Mouse (Mus musculus) liver, embryonic 14.5 days (tissue): ENCODE measurements around the gene Dbn1. TPM values are rescaled to one million over a fixed set of nuclear protein-coding genes. Genes with fewer than 3 reads are reported as not detected.
A peak's percentile ranks its signal among the peaks of the same experiment; 100 is the strongest.

Experiments
- ATAC-seq: fragments of 200-750 bp; cut with Nextera tagmentation; 2 replicates; pipeline ENCODE4 v1.8.0; 2017; ENCODE audit warnings: moderate number of reproducible peaks, mild to moderate bottlenecking, moderate library complexity; ENCODE audit not compliant: insufficient read depth
- DNase-seq, 3 experiments: peaks; one replicate each; pipeline ENCODE4 v3.0.0-alpha.2; 2012 to 2013; ENCODE audit warnings: low read depth in 3 of 3, low spot score in 3 of 3
- H3K27ac ChIP-seq: fragments of 300-500 bp; sonication (generic); 2 replicates; pipeline ENCODE4 v1.5.1; 2014; ENCODE audit warnings: moderate library complexity, mild to moderate bottlenecking, control low read depth, inconsistent platforms
- H3K27me3 ChIP-seq: fragments of 300-500 bp; sonication (generic); 2 replicates; pipeline ENCODE4 v1.6.1; 2014; ENCODE audit warnings: mild to moderate bottlenecking, low read length, moderate library complexity; ENCODE audit not compliant: control insufficient read depth, insufficient read depth
- H3K36me3 ChIP-seq: fragments of 300-500 bp; sonication (generic); replicated peaks from 2 replicates; pipeline ENCODE4 v1.6.1; 2014; ENCODE audit warnings: low read depth; ENCODE audit not compliant: control insufficient read depth, insufficient read depth
- H3K4me1 ChIP-seq, 2 experiments: fragments of 200-500 bp in 1 of 2; fragments of 300-500 bp in 1 of 2; sonication (generic) in 1 of 2; replicated peaks; 2 replicates each; pipeline ENCODE4 v1.6.1; 2012 to 2014; ENCODE audit warnings: antibody characterized with exemption in 1 of 2, inconsistent platforms in 1 of 2, low read length in 1 of 2; ENCODE audit not compliant: control insufficient read depth in 2 of 2, insufficient read depth in 2 of 2
- H3K4me2 ChIP-seq: fragments of 300-500 bp; sonication (generic); 2 replicates; pipeline ENCODE4 v1.6.1; 2014; ENCODE audit warnings: low read depth, mild to moderate bottlenecking, control low read depth, moderate library complexity
- H3K4me3 ChIP-seq, 2 experiments: fragments of 200-500 bp in 1 of 2; fragments of 300-500 bp in 1 of 2; sonication (generic) in 1 of 2; 2 replicates each; pipeline ENCODE4 v1.5.1; 2012 to 2014; ENCODE audit warnings: low read depth in 2 of 2, low read length in 2 of 2, mild to moderate bottlenecking in 2 of 2, control low read depth in 1 of 2, inconsistent platforms in 1 of 2, moderate library complexity in 1 of 2; ENCODE audit not compliant: insufficient read depth in 1 of 2
- H3K9ac ChIP-seq: fragments of 300-500 bp; sonication (generic); replicated peaks from 2 replicates; pipeline ENCODE4 v1.6.1; 2014; ENCODE audit warnings: mild to moderate bottlenecking, control low read depth, moderate library complexity
- H3K9me3 ChIP-seq: fragments of 300-500 bp; sonication (generic); 2 replicates; pipeline ENCODE4 v1.6.1; 2016; ENCODE audit warnings: low read length, mixed read lengths; ENCODE audit not compliant: control insufficient read depth
- CTCF ChIP-seq: IDR thresholded peaks from 2 replicates; pipeline ENCODE4 v1.5.1; 2016; ENCODE audit warnings: antibody characterized with exemption, low read depth, control low read depth
- EP300 ChIP-seq: IDR thresholded peaks from 2 replicates; pipeline ENCODE4 v1.6.1; 2016; ENCODE audit warnings: antibody characterized with exemption, low read depth
- WGBS: fragments of 180-500 bp; shearing (Covaris S2); extraction: QIAGEN DNeasy Blood & Tissue Kit; methylation state at CpG from one replicate; pipeline ENCODE4 v1.1.7; 2014; ENCODE audit not compliant: insufficient replicate concordance; 5-methylcytosine and 5-hydroxymethylcytosine counted together
- polyA plus RNA-seq, 2 experiments: library from polyadenylated mRNA; depleted of rRNA in 1 of 2; stranded (reverse) in 1 of 2; unstranded in 1 of 2; fragments of >200 nt; fragmentation: Nextera tagmentation in 1 of 2; extraction: Ambion mirVana in 1 of 2; gene quantifications; 2 replicates each; pipeline versions ENCODE4 v1.2.1 to v1.2.3; 2012 to 2014

Gene Dbn1
- polyA plus RNA-seq, 2 experiments = 3.7 to 5.3 TPM

GRCm38 (mm10) chr13:55463399-55464026, 24.4 kb downstream of the Dbn1 start:
- H3K27ac ChIP-seq = no peak overlapping the region
- H3K36me3 ChIP-seq = peaks cover 9% of the 10 kb centered on the region
- WGBS = 14% methylated on average over 14 of the region's 14 CpGs
- 0 out of 4 replicates have a peak overlapping the region, but pooled peaks of 1 of the 2 experiments have one; percentile 14 for H3K4me3 ChIP-seq
- no peaks in the 10 kb centered on the region for H3K4me1 ChIP-seq
- H3K9me3 ChIP-seq = no peaks in the 10 kb centered on the region
- no peak for DNase-seq
- no peak overlapping the region for H3K9ac ChIP-seq
- ATAC-seq = no peak
- H3K27me3 ChIP-seq = peaks cover 17% of the 10 kb centered on the region
- peak overlapping the region; percentile 55; the same call in 1 of the 2 replicates for H3K4me2 ChIP-seq
- no peak for TF ChIP-seq EP300
- TF ChIP-seq CTCF = no peak

GRCm38 (mm10) chr13:55462965-55463364, 24.9 kb downstream of the Dbn1 start:
- peaks cover 9% of the 10 kb centered on the region for H3K36me3 ChIP-seq
- H3K27ac ChIP-seq = no peak overlapping the region
- no peak overlapping the region for H3K4me2 ChIP-seq
- 40% methylated on average over 2 of the region's 2 CpGs for WGBS
- H3K4me1 ChIP-seq = no peaks in the 10 kb centered on the region
- no peak for ATAC-seq
- H3K9me3 ChIP-seq = no peaks in the 10 kb centered on the region
- no peak overlapping the region for H3K9ac ChIP-seq
- no peak overlapping the region for H3K4me3 ChIP-seq
- TF ChIP-seq EP300 = no peak
- no peak for TF ChIP-seq CTCF
- H3K27me3 ChIP-seq = peaks cover 17% of the 10 kb centered on the region
- no peak for DNase-seq

- no peaks in the 10 kb centered on the region for H3K9me3 ChIP-seq
- H3K36me3 ChIP-seq = peaks cover 61% of the 10 kb centered on the region
- TF ChIP-seq CTCF (no peak), EP300 (no peak)
- H3K4me3 ChIP-seq = no peak overlapping the region
- ATAC-seq (no peak), DNase-seq (no peak)
- no peaks in the 10 kb centered on the region for H3K27me3 ChIP-seq
- no peak overlapping the region for H3K4me2 ChIP-seq
- WGBS = 90% methylated on average over 16 of the region's 16 CpGs
- H3K4me1 ChIP-seq = peaks cover 13 to 23% of the 10 kb centered on the region in 2 experiments
- no peak overlapping the region for H3K27ac ChIP-seq
- H3K9ac ChIP-seq = no peak overlapping the region
Observed at GRCm38 (mm10) chr13:55451785-55452549, 35.9 kb downstream of the Dbn1 start.

- H3K4me2 ChIP-seq = no peak overlapping the region
- H3K4me3 ChIP-seq = no peak overlapping the region
- H3K36me3 ChIP-seq = peaks cover 58% of the 10 kb centered on the region
- DNase-seq (no peak), ATAC-seq (no peak)
- H3K9ac ChIP-seq = no peak overlapping the region
- H3K27ac ChIP-seq = no peak overlapping the region
- WGBS = 82% methylated on average over 10 of the region's 10 CpGs
- peaks cover 20 to 30% of the 10 kb centered on the region in 2 experiments for H3K4me1 ChIP-seq
- H3K9me3 ChIP-seq = no peaks in the 10 kb centered on the region
- no peaks in the 10 kb centered on the region for H3K27me3 ChIP-seq
- no peak for TF ChIP-seq CTCF
- TF ChIP-seq EP300 = no peak
Observed at GRCm38 (mm10) chr13:55451296-55451695, 36.6 kb downstream of the Dbn1 start.

GRCm38 (mm10) chr13:55450511-55450980, 37.4 kb downstream of the Dbn1 start:
- DNase-seq = no peak
- no peak for ATAC-seq
- no peak for TF ChIP-seq EP300
- Histone ChIP-seq H3K4me1 (peaks cover 22 to 34% of the 10 kb centered on the region in 2 experiments), H3K4me2 (no peak overlapping the region), H3K27me3 (no peaks in the 10 kb centered on the region), H3K9ac (no peak overlapping the region), H3K4me3 (no peak overlapping the region), H3K27ac (no peak overlapping the region), H3K36me3 (peaks cover 55% of the 10 kb centered on the region), H3K9me3 (no peaks in the 10 kb centered on the region)
- 86% methylated on average over 11 of the region's 11 CpGs for WGBS
